Mouse (Mus musculus) C2C12 (cell line): Measurements from ENCODE around the gene Enthd1. TPM values are rescaled to one million over a fixed set of nuclear protein-coding genes. Genes with fewer than 3 reads are reported as not detected.
"Not testable (repeated sequence)": the region's sequence is repeated elsewhere in the genome, so short reads cannot be mapped to it uniquely, and the experiment has no call there.

Source experiments
- H3K27me3 ChIP-seq: one replicate; pipeline ENCODE4 v1.6.1; 2011; ENCODE audit not compliant: control insufficient read depth, insufficient read depth, insufficient read length
- H3K36me3 ChIP-seq: one replicate; pipeline ENCODE4 v1.6.1; 2011; ENCODE audit not compliant: control insufficient read depth, insufficient read depth
- H3K4me3 ChIP-seq: one replicate; pipeline ENCODE4 v1.5.1; 2011; ENCODE audit warnings: mild to moderate bottlenecking, control low read depth; ENCODE audit not compliant: poor library complexity, insufficient read depth, severe bottlenecking
- H3K79me2 ChIP-seq: one replicate; pipeline ENCODE4 v1.6.1; 2011; ENCODE audit not compliant: control insufficient read depth, insufficient read depth
- H3K79me3 ChIP-seq: one replicate; pipeline ENCODE4 v1.6.1; 2011; ENCODE audit warnings: low read depth, control low read depth
- H3ac ChIP-seq: one replicate; pipeline ENCODE3; 2011; ENCODE audit warnings: low read depth; ENCODE audit not compliant: control insufficient read depth, insufficient read length
- CEBPB ChIP-seq: IDR thresholded peaks from one replicate; pipeline ENCODE4 v1.6.1; 2011; ENCODE audit warnings: low read depth, mild to moderate bottlenecking, control low read depth, moderate library complexity
- CTCF ChIP-seq: IDR thresholded peaks from one replicate; pipeline ENCODE4 v1.5.1; 2011; ENCODE audit not compliant: control insufficient read depth, insufficient read depth, insufficient read length
- FOSL1 ChIP-seq: IDR thresholded peaks from one replicate; pipeline ENCODE4 v1.8.0; 2011; ENCODE audit warnings: mild to moderate bottlenecking, low read length; ENCODE audit not compliant: poor library complexity, insufficient read depth, severe bottlenecking
- MAX ChIP-seq: IDR thresholded peaks from one replicate; pipeline ENCODE4 v1.6.1; 2011; ENCODE audit warnings: mild to moderate bottlenecking, control low read depth
- MYOD1 ChIP-seq: IDR thresholded peaks from one replicate; pipeline ENCODE4 v1.6.1; 2011; ENCODE audit warnings: low read depth; ENCODE audit not compliant: control insufficient read depth, insufficient read length
- MYOG ChIP-seq: IDR thresholded peaks from one replicate; pipeline ENCODE4 v1.6.1; 2011; ENCODE audit not compliant: control insufficient read depth, insufficient read length; ENCODE audit errors: extremely low read depth
- USF1 ChIP-seq: IDR thresholded peaks from one replicate; pipeline ENCODE4 v1.6.1; 2011; ENCODE audit warnings: low read depth, mild to moderate bottlenecking, control low read depth, moderate library complexity
- polyA plus RNA-seq: library from polyadenylated mRNA; unstranded; fragments of >200 nt; fragmentation: generic; extraction: Trizol; gene quantifications from one replicate; pipeline ENCODE4 v1.2.1, GENCODE M21; 2012; ENCODE audit warnings: missing spikeins

The Enthd1 gene
- polyA plus RNA-seq, 1 experiment: 0.02 TPM

DNA sequence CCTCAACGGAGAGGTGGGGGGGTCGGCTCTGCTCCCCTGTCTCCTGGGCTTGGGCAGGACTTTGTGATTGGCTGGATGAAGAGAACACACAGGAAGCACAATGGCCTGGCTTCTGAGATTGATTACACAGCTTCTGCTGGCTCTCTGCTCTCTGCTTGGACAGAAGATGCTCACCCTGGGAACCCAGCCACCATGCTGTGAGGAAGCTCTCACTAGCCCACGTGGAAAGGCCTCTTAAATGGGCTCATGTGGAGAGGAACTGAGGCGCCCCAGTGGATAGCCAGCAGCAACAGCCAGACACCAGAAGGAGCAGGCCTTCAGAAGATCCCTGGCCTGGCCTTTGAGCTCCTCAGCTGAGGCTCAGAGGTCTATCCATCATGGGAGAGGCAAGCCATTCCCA is 59.9 kb downstream of the Enthd1 start:
- Histone ChIP-seq H3K27me3 (peaks cover 22% of the 10 kb centered on the region), H3K4me3 (no peak overlapping the region)
- TF ChIP-seq USF1: no peak
- TF ChIP-seq MAX: no peak
- TF ChIP-seq MYOD1: no peak
- no peak for TF ChIP-seq MYOG
- TF ChIP-seq FOSL1: no peak
- TF ChIP-seq CEBPB: no peak
- TF ChIP-seq CTCF: no peak

DNA sequence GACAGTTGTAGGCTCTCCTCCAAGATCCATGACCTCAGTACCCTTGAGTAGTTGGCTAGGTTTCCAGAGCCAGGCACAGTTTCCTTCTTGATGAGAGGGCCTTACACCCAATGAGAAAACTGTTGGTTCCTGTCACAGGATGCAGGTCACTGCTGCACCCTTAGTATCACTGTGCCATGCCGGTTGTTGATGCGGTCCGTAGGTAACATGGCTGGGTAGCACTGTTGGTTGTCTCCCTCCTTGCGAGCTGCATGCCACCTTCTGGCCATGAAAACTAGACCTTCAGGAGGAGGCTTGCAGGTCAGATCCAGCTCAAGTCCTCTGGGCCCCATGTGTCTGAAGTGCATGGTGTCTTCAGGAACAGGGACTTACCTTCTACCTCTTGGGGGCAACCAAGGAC is 61.8 kb downstream of the Enthd1 start:
- not testable (repeated sequence) for H3K79me3 ChIP-seq, H3K36me3 ChIP-seq, H3K79me2 ChIP-seq, H3ac ChIP-seq, H3K4me3 ChIP-seq
- H3K27me3 ChIP-seq: peaks cover 20% of the 10 kb centered on the region

More for the DNA sequence above, 59.9 kb downstream of the Enthd1 start:
- H3ac ChIP-seq: no peak overlapping the region
- no peaks in the 10 kb centered on the region for H3K36me3 ChIP-seq
- H3K79me3 ChIP-seq: no peaks in the 10 kb centered on the region
- H3K79me2 ChIP-seq: no peaks in the 10 kb centered on the region

DNA sequence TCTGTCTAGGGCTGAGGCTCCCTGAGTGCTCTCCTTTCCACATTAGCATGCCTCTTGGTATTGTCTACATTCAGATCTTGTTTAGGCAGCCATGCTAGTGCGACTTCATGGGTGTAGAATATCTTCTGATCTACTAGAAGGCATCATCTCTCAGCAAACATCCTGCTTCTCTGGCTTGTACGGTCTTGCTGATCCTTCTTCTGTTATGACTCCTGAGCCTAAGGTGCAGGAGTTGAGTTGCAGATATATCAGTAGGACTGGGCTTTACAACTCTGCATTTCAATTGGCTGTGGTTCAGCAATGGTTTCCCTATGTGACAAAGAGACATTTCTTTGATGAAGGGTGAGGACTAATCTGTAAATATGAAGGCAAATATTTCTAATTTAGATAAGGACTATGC is 62.2 kb downstream of the Enthd1 start:
- Histone ChIP-seq H3K4me3 (no peak overlapping the region), H3K79me3 (no peaks in the 10 kb centered on the region), H3K79me2 (no peaks in the 10 kb centered on the region), H3K27me3 (peaks cover 16% of the 10 kb centered on the region), H3K36me3 (no peaks in the 10 kb centered on the region), H3ac (no peak overlapping the region)
- TF ChIP-seq CTCF: no peak
- TF ChIP-seq USF1: no peak
- TF ChIP-seq FOSL1: no peak
- TF ChIP-seq MAX: no peak
- no peak for TF ChIP-seq MYOG
- TF ChIP-seq CEBPB: no peak
- no peak for TF ChIP-seq MYOD1

DNA sequence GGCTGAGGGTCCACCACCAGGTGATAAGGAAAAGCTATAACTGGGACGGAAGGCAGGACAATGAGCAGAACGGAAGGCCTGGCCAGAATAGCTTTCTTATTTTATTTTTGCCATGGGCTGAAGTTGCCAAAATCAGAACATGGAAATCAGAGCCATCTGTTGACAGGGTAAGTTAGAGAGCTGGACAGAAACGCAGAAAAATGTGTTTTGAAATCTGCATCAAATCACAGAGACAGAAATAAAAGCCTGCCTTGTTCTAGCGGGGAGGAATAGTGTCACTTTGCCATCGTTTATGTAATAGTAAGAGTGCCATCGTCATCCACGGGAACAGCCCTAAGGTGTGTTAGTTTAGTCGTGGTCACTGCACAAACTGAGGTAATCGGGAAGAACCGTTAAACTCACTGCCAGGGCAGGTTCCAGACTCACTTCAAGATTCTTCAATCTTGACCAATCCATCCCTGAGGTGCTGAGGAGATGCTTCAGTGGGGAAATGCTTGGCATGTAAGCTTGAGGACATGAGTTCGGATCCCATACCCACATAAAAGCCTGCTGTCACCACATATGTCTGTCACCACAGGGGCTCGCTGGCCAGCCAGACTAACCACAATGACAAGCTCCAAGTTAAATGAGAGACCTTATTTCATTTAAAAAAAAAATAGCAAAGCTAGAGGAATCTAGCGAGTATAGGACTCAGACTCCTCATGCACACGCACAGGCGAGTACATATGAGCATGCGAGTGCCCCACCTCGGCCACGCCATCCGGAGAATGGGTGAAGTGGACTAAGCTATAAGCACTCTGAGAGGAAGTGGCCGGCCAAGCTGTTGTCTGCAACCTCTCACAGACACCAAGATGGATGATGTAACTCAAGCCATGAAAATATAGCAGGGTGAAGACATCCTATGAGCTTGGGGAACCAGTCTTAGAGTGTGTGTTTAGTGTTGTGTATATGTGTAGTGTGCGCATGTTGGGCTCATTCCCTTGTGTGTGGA is 63.6 kb downstream of the Enthd1 start:
- Histone ChIP-seq H3ac (no peak overlapping the region), H3K36me3 (no peaks in the 10 kb centered on the region), H3K4me3 (no peak overlapping the region), H3K27me3 (peaks cover 15% of the 10 kb centered on the region), H3K79me2 (no peaks in the 10 kb centered on the region), H3K79me3 (no peaks in the 10 kb centered on the region)
- no peak for TF ChIP-seq CEBPB
- no peak for TF ChIP-seq USF1
- TF ChIP-seq MAX: no peak
- TF ChIP-seq FOSL1: no peak
- no peak for TF ChIP-seq MYOG
- no peak for TF ChIP-seq CTCF
- no peak for TF ChIP-seq MYOD1

DNA sequence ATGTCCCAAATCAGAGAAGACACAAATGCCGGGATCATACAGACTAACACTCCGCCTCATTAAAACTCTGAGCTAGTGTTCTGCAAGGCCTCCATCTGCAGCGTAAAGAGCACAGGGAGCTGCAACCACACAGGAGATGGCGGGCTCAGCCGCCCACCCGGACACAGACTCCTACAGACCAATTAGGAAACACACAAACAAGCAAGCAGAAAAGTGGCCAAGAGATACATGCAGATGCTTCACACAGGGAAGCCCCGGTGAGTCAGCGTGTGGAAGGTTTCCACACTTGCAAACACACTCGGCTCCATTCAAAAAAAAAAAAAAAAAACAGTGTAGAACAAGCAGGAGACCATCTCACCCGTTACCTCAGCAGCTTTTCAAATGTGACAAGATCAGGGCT is 64.5 kb downstream of the Enthd1 start:
- Histone ChIP-seq H3K27me3 (peaks cover 16% of the 10 kb centered on the region), H3K4me3 (no peak overlapping the region), H3K79me3 (no peaks in the 10 kb centered on the region), H3K79me2 (no peaks in the 10 kb centered on the region), H3ac (no peak overlapping the region), H3K36me3 (no peaks in the 10 kb centered on the region)
- no peak for TF ChIP-seq CTCF
- TF ChIP-seq MAX: no peak
- no peak for TF ChIP-seq FOSL1
- no peak for TF ChIP-seq USF1
- TF ChIP-seq MYOG: no peak
- TF ChIP-seq MYOD1: no peak
- TF ChIP-seq CEBPB: no peak

DNA sequence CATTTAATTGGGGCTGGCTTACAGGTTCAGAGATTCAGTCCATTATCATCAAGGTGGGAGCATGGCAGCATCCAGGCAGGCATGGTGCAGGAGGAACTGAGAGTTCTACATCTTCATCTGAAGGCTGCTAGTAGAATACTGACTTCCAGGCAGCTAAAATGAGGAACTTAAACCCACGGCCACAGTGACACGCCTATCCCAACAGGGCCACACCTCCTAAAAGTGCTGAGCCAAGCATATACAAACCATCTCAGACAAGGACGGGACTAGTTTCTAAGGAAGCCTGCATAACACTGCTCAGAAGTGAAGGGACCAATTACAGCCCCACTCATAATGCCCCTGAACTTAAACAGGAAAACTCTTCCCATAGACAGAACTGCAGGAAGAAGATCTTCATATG is 67.2 kb downstream of the Enthd1 start:
- peaks cover 23% of the 10 kb centered on the region for H3K27me3 ChIP-seq
- H3ac ChIP-seq, H3K4me3 ChIP-seq, H3K36me3 ChIP-seq, H3K79me3 ChIP-seq, H3K79me2 ChIP-seq: not testable (repeated sequence)
